Mouse (Mus musculus) forebrain, embryonic 13.5 days (tissue): ENCODE measurements around the gene Adamtsl1. TPM values are rescaled to one million over a fixed set of nuclear protein-coding genes. Genes with fewer than 3 reads are reported as not detected.
A peak's percentile ranks its signal among the peaks of the same experiment; 100 is the strongest.

Source experiments
- ATAC-seq: fragments of 200-750 bp; cut with Nextera tagmentation; 2 replicates; pipeline ENCODE4 v1.8.0; 2017
- H3K27ac ChIP-seq: fragments of 300-500 bp; sonication (generic); 2 replicates; pipeline ENCODE4 v1.5.1; 2015; ENCODE audit warnings: inconsistent platforms, mild to moderate bottlenecking, moderate library complexity
- H3K27me3 ChIP-seq: fragments of 300-500 bp; sonication (generic); 2 replicates; pipeline ENCODE4 v1.6.1; 2015; ENCODE audit warnings: mild to moderate bottlenecking, inconsistent platforms
- H3K36me3 ChIP-seq: fragments of 300-500 bp; sonication (generic); 2 replicates; pipeline ENCODE4 v1.6.1; 2015; ENCODE audit warnings: mild to moderate bottlenecking, inconsistent platforms; ENCODE audit not compliant: poor library complexity, severe bottlenecking
- H3K4me1 ChIP-seq: fragments of 300-500 bp; sonication (generic); 2 replicates; pipeline ENCODE4 v1.6.1; 2015; ENCODE audit warnings: inconsistent platforms
- H3K4me2 ChIP-seq: fragments of 300-500 bp; sonication (generic); 2 replicates; pipeline ENCODE4 v1.6.1; 2015; ENCODE audit warnings: inconsistent platforms, mild to moderate bottlenecking, moderate library complexity
- H3K4me3 ChIP-seq: fragments of 300-500 bp; sonication (generic); 2 replicates; pipeline ENCODE4 v1.5.1; 2015; ENCODE audit warnings: mild to moderate bottlenecking, inconsistent platforms
- H3K9ac ChIP-seq: fragments of 300-500 bp; sonication (generic); 2 replicates; pipeline ENCODE4 v1.6.1; 2015; ENCODE audit warnings: mild to moderate bottlenecking, inconsistent platforms
- H3K9me3 ChIP-seq: fragments of 300-500 bp; sonication (generic); replicated peaks from 2 replicates; pipeline ENCODE4 v1.6.1; 2016; ENCODE audit warnings: inconsistent platforms
- WGBS: fragments of 180-500 bp; shearing (Covaris S2); methylation state at CpG from one replicate; pipeline ENCODE4 v1.1.7; 2015; 5-methylcytosine and 5-hydroxymethylcytosine counted together
- polyA plus RNA-seq: library from polyadenylated mRNA; unstranded; fragments of >200 nt; fragmentation: Nextera tagmentation; extraction: Ambion mirVana; gene quantifications from 2 replicates; pipeline ENCODE4 v1.2.1, GENCODE M21; 2015

Gene Adamtsl1
- polyA plus RNA-seq, 1 experiment from 2014 or later: 5.3 TPM

- 69% methylated on average over 3 of the region's 3 CpGs for WGBS
- no peak overlapping the region for H3K27ac ChIP-seq
- no peak overlapping the region for H3K4me3 ChIP-seq
- ATAC-seq: no peak
- H3K9ac ChIP-seq: no peak overlapping the region
- H3K4me2 ChIP-seq: no peak overlapping the region
- H3K27me3 ChIP-seq: no peaks in the 10 kb centered on the region
- no peaks in the 10 kb centered on the region for H3K36me3 ChIP-seq
- no peaks in the 10 kb centered on the region for H3K9me3 ChIP-seq
- H3K4me1 ChIP-seq: no peaks in the 10 kb centered on the region
These were observed 40.7 kb downstream of the Adamtsl1 start for GRCm38 (mm10) chr4:85554696-85555095.

DNA sequence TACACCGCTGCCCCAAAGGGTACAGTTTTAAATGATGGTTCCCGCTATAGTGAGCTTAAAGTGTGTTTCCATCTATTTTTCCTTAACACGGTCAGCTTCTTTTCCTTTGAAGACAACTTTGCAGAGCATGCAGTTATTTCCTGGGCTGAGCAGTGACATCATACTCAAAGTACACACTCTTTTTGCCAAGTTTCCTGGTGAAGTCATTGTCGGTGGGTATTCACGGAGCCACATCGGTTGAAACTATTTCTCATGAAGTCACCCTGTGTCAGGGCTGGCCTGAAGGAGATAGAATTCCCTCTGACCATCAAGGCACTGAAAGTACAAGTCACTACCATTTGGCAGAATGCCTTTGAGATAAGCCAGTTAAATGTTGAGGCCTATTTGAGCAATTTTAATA, 45.8 kb downstream of the Adamtsl1 start:
- Histone ChIP-seq H3K9me3 (no peaks in the 10 kb centered on the region), H3K9ac (no peak overlapping the region), H3K27me3 (no peaks in the 10 kb centered on the region), H3K4me3 (no peak overlapping the region), H3K4me2 (no peak overlapping the region), H3K36me3 (no peaks in the 10 kb centered on the region), H3K4me1 (no peaks in the 10 kb centered on the region), H3K27ac (no peak overlapping the region)
- no peak for ATAC-seq
- 91% methylated on average over 6 of the region's 6 CpGs for WGBS

GRCm38 (mm10) chr4:85585426-85585825, 71.5 kb downstream of the Adamtsl1 start:
- ATAC-seq: peak; percentile 55; the same call in 1 of the 2 replicates
- 86% methylated on average over 2 of the region's 2 CpGs for WGBS
- Histone ChIP-seq H3K27ac (no peak overlapping the region), H3K27me3 (no peaks in the 10 kb centered on the region), H3K36me3 (no peaks in the 10 kb centered on the region), H3K4me1 (no peaks in the 10 kb centered on the region), H3K9me3 (no peaks in the 10 kb centered on the region), H3K4me3 (no peak overlapping the region), H3K4me2 (no peak overlapping the region), H3K9ac (no peak overlapping the region)

DNA sequence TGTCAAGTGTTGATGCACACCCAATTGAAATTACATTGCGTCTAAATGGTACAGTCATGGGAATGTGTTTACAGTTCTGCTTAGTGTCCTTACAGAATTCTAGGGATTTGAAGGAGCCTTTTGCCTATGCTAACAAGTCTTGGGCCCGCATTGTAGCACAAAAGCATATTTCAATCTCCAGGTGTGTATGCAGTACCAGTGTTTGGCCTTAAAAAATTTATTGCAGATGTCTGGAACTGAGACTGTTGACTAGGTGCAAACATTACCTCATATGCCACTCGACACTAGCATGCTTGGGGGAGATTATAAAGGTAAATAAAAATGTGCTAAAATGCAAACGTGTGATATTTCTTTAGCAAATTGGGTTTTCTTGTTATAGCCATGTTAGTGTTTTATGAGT, 75.0 kb downstream of the Adamtsl1 start:
- H3K36me3 ChIP-seq: no peaks in the 10 kb centered on the region
- no peak overlapping the region for H3K4me3 ChIP-seq
- H3K9me3 ChIP-seq: no peaks in the 10 kb centered on the region
- no peak overlapping the region for H3K4me2 ChIP-seq
- no peaks in the 10 kb centered on the region for H3K4me1 ChIP-seq
- H3K9ac ChIP-seq: no peak overlapping the region
- 84% methylated on average over 4 of the region's 4 CpGs for WGBS
- no peak for ATAC-seq
- no peaks in the 10 kb centered on the region for H3K27me3 ChIP-seq
- H3K27ac ChIP-seq: no peak overlapping the region

DNA sequence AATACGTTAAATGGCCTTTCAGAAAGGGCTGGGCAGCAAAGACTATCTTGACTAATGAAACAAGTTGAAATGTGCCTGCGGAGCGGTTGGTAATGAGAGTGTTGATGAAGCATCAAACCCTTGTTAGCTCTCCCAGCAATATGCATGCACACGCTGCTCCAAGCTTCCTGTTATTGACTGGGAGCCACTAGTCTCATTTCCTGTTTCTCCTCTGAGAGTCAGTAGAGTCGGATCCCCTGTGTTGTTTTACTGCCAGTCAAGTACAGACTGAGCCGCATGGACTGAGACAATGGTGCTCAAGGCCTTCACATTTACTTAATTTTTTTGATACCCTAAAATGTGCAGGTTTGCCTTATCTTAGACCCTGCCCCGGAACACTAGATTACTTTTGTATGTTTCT, 77.1 kb downstream of the Adamtsl1 start:
- H3K9me3 ChIP-seq: no peaks in the 10 kb centered on the region
- ATAC-seq: no peak
- H3K9ac ChIP-seq: no peak overlapping the region
- H3K36me3 ChIP-seq: no peaks in the 10 kb centered on the region
- no peak overlapping the region for H3K4me3 ChIP-seq
- whole genome bisulfite sequencing: 56% methylated on average over 7 of the region's 7 CpGs
- H3K27ac ChIP-seq: no peak overlapping the region
- no peaks in the 10 kb centered on the region for H3K4me1 ChIP-seq
- H3K27me3 ChIP-seq: no peaks in the 10 kb centered on the region
- H3K4me2 ChIP-seq: no peak overlapping the region

- H3K4me1 ChIP-seq: no peaks in the 10 kb centered on the region
- H3K36me3 ChIP-seq: no peaks in the 10 kb centered on the region
- no peak for ATAC-seq
- H3K27me3 ChIP-seq: no peaks in the 10 kb centered on the region
- H3K4me2 ChIP-seq: no peak overlapping the region
- no peak overlapping the region for H3K4me3 ChIP-seq
- H3K27ac ChIP-seq: no peak overlapping the region
- no peaks in the 10 kb centered on the region for H3K9me3 ChIP-seq
- H3K9ac ChIP-seq: no peak overlapping the region
These were observed 80.2 kb downstream of the Adamtsl1 start for GRCm38 (mm10) chr4:85594159-85594558.

GRCm38 (mm10) chr4:85613331-85613730, 99.4 kb downstream of the Adamtsl1 start:
- 54% methylated on average over 3 of the region's 3 CpGs for WGBS
- Histone ChIP-seq H3K27ac (no peak overlapping the region), H3K9me3 (no peaks in the 10 kb centered on the region), H3K36me3 (no peaks in the 10 kb centered on the region), H3K4me3 (no peak overlapping the region), H3K27me3 (no peaks in the 10 kb centered on the region), H3K4me2 (no peak overlapping the region), H3K9ac (no peak overlapping the region), H3K4me1 (no peaks in the 10 kb centered on the region)
- ATAC-seq: no peak

DNA sequence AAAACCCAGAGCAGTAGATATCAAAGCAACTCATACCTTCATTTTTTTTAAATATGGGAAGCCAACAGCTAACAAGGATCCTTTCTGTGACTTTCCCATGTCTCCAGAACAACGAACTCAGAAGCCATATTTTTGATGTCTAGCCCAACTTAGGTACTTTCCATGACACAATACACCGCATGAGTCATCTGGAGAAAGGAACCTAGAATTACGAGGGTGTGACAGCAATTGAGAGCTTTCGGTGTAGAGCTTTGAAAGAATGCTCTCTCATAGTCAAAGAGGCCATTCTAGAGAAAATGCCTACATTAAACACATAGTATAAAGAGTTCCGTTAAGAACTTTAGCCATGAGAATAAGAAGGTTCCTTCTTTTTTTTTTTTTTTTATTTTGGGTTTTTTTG, 104.8 kb downstream of the Adamtsl1 start:
- Histone ChIP-seq H3K27ac (no peak overlapping the region), H3K9ac (no peak overlapping the region), H3K36me3 (no peaks in the 10 kb centered on the region), H3K9me3 (no peaks in the 10 kb centered on the region), H3K4me1 (no peaks in the 10 kb centered on the region), H3K4me3 (no peak overlapping the region), H3K4me2 (no peak overlapping the region), H3K27me3 (no peaks in the 10 kb centered on the region)
- ATAC-seq: no peak
- 93% methylated on average over 5 of the region's 5 CpGs for WGBS

GRCm38 (mm10) chr4:85619261-85619660, 105.3 kb downstream of the Adamtsl1 start:
- WGBS: 94% methylated on average over 3 of the region's 3 CpGs
- no peak for ATAC-seq
- Histone ChIP-seq H3K4me2 (no peak overlapping the region), H3K27ac (no peak overlapping the region), H3K9me3 (no peaks in the 10 kb centered on the region), H3K4me1 (no peaks in the 10 kb centered on the region), H3K9ac (no peak overlapping the region), H3K27me3 (no peaks in the 10 kb centered on the region), H3K4me3 (no peak overlapping the region), H3K36me3 (no peaks in the 10 kb centered on the region)

- Histone ChIP-seq H3K4me2 (no peak overlapping the region), H3K9ac (no peak overlapping the region), H3K4me1 (no peaks in the 10 kb centered on the region), H3K4me3 (no peak overlapping the region), H3K36me3 (no peaks in the 10 kb centered on the region), H3K27me3 (no peaks in the 10 kb centered on the region), H3K27ac (no peak overlapping the region), H3K9me3 (no peaks in the 10 kb centered on the region)
- ATAC-seq: no peak
- WGBS: 94% methylated on average over 7 of the region's 7 CpGs
These were observed 115.4 kb downstream of the Adamtsl1 start for GRCm38 (mm10) chr4:85629381-85629780.

- H3K36me3 ChIP-seq: no peaks in the 10 kb centered on the region
- no peak for ATAC-seq
- H3K27me3 ChIP-seq: no peaks in the 10 kb centered on the region
- 90% methylated on average over 5 of the region's 5 CpGs for WGBS
- H3K9ac ChIP-seq: no peak overlapping the region
- no peak overlapping the region for H3K27ac ChIP-seq
- no peak overlapping the region for H3K4me2 ChIP-seq
- no peak overlapping the region for H3K4me3 ChIP-seq
- H3K4me1 ChIP-seq: no peaks in the 10 kb centered on the region
- no peaks in the 10 kb centered on the region for H3K9me3 ChIP-seq
These were observed 155.3 kb downstream of the Adamtsl1 start for GRCm38 (mm10) chr4:85669271-85669670.

GRCm38 (mm10) chr4:85669735-85670134, 155.8 kb downstream of the Adamtsl1 start:
- Histone ChIP-seq H3K4me2 (no peak overlapping the region), H3K36me3 (no peaks in the 10 kb centered on the region), H3K9me3 (no peaks in the 10 kb centered on the region), H3K27ac (no peak overlapping the region), H3K9ac (no peak overlapping the region), H3K4me3 (no peak overlapping the region), H3K27me3 (no peaks in the 10 kb centered on the region), H3K4me1 (no peaks in the 10 kb centered on the region)
- WGBS: 81% methylated on average over 1 of the region's 1 CpGs
- ATAC-seq: no peak

GRCm38 (mm10) chr4:85672290-85672689, 158.3 kb downstream of the Adamtsl1 start:
- H3K4me2 ChIP-seq: no peak overlapping the region
- no peak overlapping the region for H3K9ac ChIP-seq
- no peaks in the 10 kb centered on the region for H3K27me3 ChIP-seq
- H3K36me3 ChIP-seq: no peaks in the 10 kb centered on the region
- ATAC-seq: no peak
- no peak overlapping the region for H3K4me3 ChIP-seq
- no peaks in the 10 kb centered on the region for H3K9me3 ChIP-seq
- WGBS: 63% methylated on average over 4 of the region's 4 CpGs
- H3K27ac ChIP-seq: no peak overlapping the region
- no peaks in the 10 kb centered on the region for H3K4me1 ChIP-seq
